Mouse (Mus musculus): ENCODE data around the gene Bsg. TPM values are rescaled to one million over a fixed set of nuclear protein-coding genes. Genes with fewer than 3 reads are reported as not detected.

Gene Bsg
- polyA plus RNA-seq, 1 experiment from 2014 or later, result 992 TPM

GRCm38 (mm10) chr10:79723692-79724091 lies 19.4 kb downstream of the Bsg start:
- H3K9ac ChIP-seq (ENCODE audit: low read depth, low read length), result no peak overlapping the region
- no peak for DNase-seq (ENCODE audit: low spot score)
- H3K9me3 ChIP-seq (ENCODE audit: control insufficient read depth, low read length), result no peaks in the 10 kb centered on the region
- H3K36me3 ChIP-seq (ENCODE audit: control insufficient read depth, insufficient read depth, low read length), result no peaks in the 10 kb centered on the region
- no peak for ATAC-seq (replicated peaks; ENCODE audit: low FRiP score)
- H3K4me2 ChIP-seq, result no peak overlapping the region
- no peak overlapping the region for H3K4me3 ChIP-seq (ENCODE audit: low read depth, low read length)
- peaks cover 11% of the 10 kb centered on the region; the same call in 1 of the 2 replicates for H3K27me3 ChIP-seq (replicated peaks; ENCODE audit: control insufficient read depth, insufficient read depth, low read length)
- WGBS, result 75% methylated on average over 7 of the region's 7 CpGs
- H3K27ac ChIP-seq (ENCODE audit: low read depth, low read length), result no peak overlapping the region
- H3K4me1 ChIP-seq (replicated peaks; ENCODE audit: control insufficient read depth, insufficient read depth, low read length), result no peaks in the 10 kb centered on the region

DNA sequence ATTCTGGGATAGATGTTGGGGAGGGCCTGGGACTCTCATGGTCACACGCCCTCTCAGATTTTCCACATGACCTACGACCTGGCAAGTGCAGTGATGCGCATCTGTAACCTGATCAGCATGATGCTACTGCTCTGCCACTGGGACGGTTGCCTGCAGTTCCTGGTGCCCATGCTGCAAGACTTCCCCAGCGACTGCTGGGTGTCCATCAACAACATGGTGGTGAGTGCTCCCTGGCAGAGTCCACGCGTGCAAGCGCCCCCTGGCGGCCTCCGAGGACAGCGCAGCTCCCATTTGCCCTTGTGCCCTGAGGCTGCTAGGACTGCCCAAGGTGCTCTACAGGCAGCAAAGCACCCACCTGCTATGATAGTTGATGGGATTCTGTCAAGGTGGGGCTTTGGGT lies 21.8 kb downstream of the Bsg start:
- no peaks in the 10 kb centered on the region for H3K4me1 ChIP-seq (replicated peaks; ENCODE audit: control insufficient read depth, insufficient read depth, low read length)
- no peak overlapping the region for H3K9ac ChIP-seq (ENCODE audit: low read depth, low read length)
- H3K4me2 ChIP-seq, result no peak overlapping the region
- no peak overlapping the region for H3K27ac ChIP-seq (ENCODE audit: low read depth, low read length)
- 37% methylated on average over 11 of the region's 11 CpGs for WGBS
- ATAC-seq (replicated peaks; ENCODE audit: low FRiP score) (peak; percentile 50), DNase-seq (ENCODE audit: low spot score) (no peak)
- H3K4me3 ChIP-seq (ENCODE audit: low read depth, low read length), result no peak overlapping the region
- H3K9me3 ChIP-seq (ENCODE audit: control insufficient read depth, low read length), result no peaks in the 10 kb centered on the region
- H3K27me3 ChIP-seq (replicated peaks; ENCODE audit: control insufficient read depth, insufficient read depth, low read length), result no peaks in the 10 kb centered on the region
- H3K36me3 ChIP-seq (ENCODE audit: control insufficient read depth, insufficient read depth, low read length), result no peaks in the 10 kb centered on the region

DNA sequence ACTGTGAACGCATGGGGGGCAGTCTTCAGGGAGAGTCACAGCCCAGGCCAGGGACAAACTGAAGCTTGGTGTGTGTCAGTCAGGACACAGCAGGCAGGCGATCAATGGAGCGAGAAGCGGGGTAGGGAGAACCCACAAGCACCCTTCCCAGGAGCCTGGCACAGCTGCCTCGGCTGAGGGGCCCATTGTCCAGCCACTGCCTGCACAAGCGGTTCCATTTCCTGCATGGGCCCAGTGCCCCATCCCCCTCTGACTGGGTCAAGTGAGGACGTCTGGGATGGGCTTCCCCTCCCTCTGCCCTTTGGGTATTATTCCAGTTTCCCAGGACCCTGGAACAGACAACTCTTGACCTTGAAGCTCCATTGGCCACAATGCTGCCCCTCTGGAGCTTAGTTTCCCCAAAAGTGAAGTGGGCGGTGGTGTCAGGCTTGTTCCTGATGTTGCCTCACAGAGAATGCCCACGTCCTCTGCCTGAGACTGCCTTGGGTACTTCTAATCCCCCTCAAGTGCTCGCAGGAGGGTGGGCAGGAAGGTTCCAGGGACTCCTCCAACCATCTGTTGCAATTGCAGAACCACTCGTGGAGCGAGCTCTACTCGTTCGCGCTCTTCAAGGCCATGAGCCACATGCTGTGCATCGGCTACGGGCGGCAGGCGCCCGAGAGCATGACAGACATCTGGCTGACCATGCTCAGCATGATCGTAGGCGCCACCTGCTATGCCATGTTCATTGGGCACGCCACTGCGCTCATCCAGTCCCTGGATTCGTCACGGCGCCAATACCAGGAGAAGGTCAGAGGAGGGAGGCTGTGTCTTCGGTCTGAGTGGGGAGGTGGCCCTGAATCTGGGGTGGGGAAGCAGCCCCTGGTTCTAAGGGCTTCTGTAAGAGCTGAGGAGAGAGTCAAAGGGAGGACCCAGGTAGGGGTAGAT lies 24.3 kb downstream of the Bsg start:
- no peaks in the 10 kb centered on the region for H3K4me1 ChIP-seq (replicated peaks; ENCODE audit: control insufficient read depth, insufficient read depth, low read length)
- H3K27me3 ChIP-seq (replicated peaks; ENCODE audit: control insufficient read depth, insufficient read depth, low read length), result no peaks in the 10 kb centered on the region
- no peaks in the 10 kb centered on the region for H3K9me3 ChIP-seq (ENCODE audit: control insufficient read depth, low read length)
- 63% methylated on average over 28 of the region's 28 CpGs for WGBS
- no peak overlapping the region for H3K27ac ChIP-seq (ENCODE audit: low read depth, low read length)
- H3K4me3 ChIP-seq (ENCODE audit: low read depth, low read length), result no peak overlapping the region
- H3K4me2 ChIP-seq, result no peak overlapping the region
- peaks cover 3% of the 10 kb centered on the region; the same call in 1 of the 2 replicates for H3K36me3 ChIP-seq (ENCODE audit: control insufficient read depth, insufficient read depth, low read length)
- no peak overlapping the region for H3K9ac ChIP-seq (ENCODE audit: low read depth, low read length)
- DNase-seq (ENCODE audit: low spot score), result no peak
- ATAC-seq (replicated peaks; ENCODE audit: low FRiP score), result no peak

GRCm38 (mm10) chr10:79729357-79729965 lies 25.2 kb downstream of the Bsg start:
- Histone ChIP-seq H3K27me3 (replicated peaks; ENCODE audit: control insufficient read depth, insufficient read depth, low read length) (no peaks in the 10 kb centered on the region), H3K9me3 (ENCODE audit: control insufficient read depth, low read length) (no peaks in the 10 kb centered on the region), H3K4me3 (ENCODE audit: low read depth, low read length) (no peak overlapping the region), H3K4me2 (no peak overlapping the region), H3K36me3 (ENCODE audit: control insufficient read depth, insufficient read depth, low read length) (peaks cover 6% of the 10 kb centered on the region; the same call in 1 of the 2 replicates), H3K9ac (ENCODE audit: low read depth, low read length) (no peak overlapping the region), H3K27ac (ENCODE audit: low read depth, low read length) (no peak overlapping the region), H3K4me1 (replicated peaks; ENCODE audit: control insufficient read depth, insufficient read depth, low read length) (no peaks in the 10 kb centered on the region)
- DNase-seq (ENCODE audit: low spot score), result no peak
- WGBS, result 77% methylated on average over 13 of the region's 13 CpGs
- no peak for ATAC-seq (replicated peaks; ENCODE audit: low FRiP score)

DNA sequence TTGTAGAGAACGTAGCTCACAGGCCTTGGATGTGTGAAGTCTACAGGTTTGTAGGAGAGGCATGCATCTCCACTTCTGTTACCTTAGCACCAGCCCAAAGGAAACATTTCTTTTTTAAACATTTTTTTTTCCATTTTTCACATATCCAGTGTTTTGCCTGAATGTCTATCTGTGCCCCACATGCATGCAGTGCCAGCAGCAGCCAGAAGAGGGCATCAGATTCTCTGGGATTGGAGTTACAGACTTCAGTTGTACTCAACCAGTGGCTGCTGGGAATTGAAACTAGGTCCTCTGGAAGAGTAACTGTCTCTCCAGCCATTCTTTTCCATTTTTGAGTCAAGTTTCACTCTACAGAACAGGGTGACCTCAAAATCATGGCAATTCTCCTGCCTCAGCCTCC lies 28.2 kb downstream of the Bsg start:
- no peaks in the 10 kb centered on the region for H3K9me3 ChIP-seq (ENCODE audit: control insufficient read depth, low read length)
- 0 out of 2 replicates have a peak, but pooled peaks cover 4% of the 10 kb centered on the region for H3K27me3 ChIP-seq (replicated peaks; ENCODE audit: control insufficient read depth, insufficient read depth, low read length)
- peaks cover 33% of the 10 kb centered on the region for H3K36me3 ChIP-seq (ENCODE audit: control insufficient read depth, insufficient read depth, low read length)
- H3K4me3 ChIP-seq (ENCODE audit: low read depth, low read length), result no peak overlapping the region
- no peak for DNase-seq (ENCODE audit: low spot score)
- H3K9ac ChIP-seq (ENCODE audit: low read depth, low read length), result no peak overlapping the region
- 100% methylated on average over 1 of the region's 1 CpGs for WGBS
- H3K27ac ChIP-seq (ENCODE audit: low read depth, low read length), result no peak overlapping the region
- no peaks in the 10 kb centered on the region for H3K4me1 ChIP-seq (replicated peaks; ENCODE audit: control insufficient read depth, insufficient read depth, low read length)
- no peak overlapping the region for H3K4me2 ChIP-seq
- ATAC-seq (replicated peaks; ENCODE audit: low FRiP score), result no peak

DNA sequence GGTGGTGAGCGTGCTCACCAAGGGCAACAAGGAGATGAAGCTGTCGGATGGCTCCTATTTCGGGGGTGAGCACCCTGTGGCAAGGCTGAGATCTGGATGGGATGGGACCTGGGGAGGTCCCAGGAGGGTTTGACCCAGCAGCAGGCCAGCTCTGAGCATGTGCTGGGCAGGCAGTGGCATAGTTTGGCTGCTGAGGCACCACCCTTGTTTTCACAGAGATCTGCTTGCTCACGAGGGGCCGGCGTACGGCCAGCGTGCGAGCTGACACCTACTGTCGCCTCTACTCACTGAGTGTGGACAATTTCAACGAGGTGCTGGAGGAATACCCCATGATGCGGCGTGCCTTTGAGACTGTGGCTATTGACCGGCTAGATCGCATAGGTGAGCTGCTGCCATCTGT lies 29.6 kb downstream of the Bsg start:
- Histone ChIP-seq H3K4me3 (ENCODE audit: low read depth, low read length) (no peak overlapping the region), H3K4me2 (no peak overlapping the region), H3K36me3 (ENCODE audit: control insufficient read depth, insufficient read depth, low read length) (peaks cover 47% of the 10 kb centered on the region), H3K4me1 (replicated peaks; ENCODE audit: control insufficient read depth, insufficient read depth, low read length) (no peaks in the 10 kb centered on the region), H3K9me3 (ENCODE audit: control insufficient read depth, low read length) (peaks cover 6% of the 10 kb centered on the region; the same call in 1 of the 2 replicates), H3K27me3 (replicated peaks; ENCODE audit: control insufficient read depth, insufficient read depth, low read length) (0 out of 2 replicates have a peak, but pooled peaks cover 4% of the 10 kb centered on the region), H3K27ac (ENCODE audit: low read depth, low read length) (no peak overlapping the region), H3K9ac (ENCODE audit: low read depth, low read length) (no peak overlapping the region)
- no peak for ATAC-seq (replicated peaks; ENCODE audit: low FRiP score)
- no peak for DNase-seq (ENCODE audit: low spot score)
- 91% methylated on average over 15 of the region's 15 CpGs for WGBS

DNA sequence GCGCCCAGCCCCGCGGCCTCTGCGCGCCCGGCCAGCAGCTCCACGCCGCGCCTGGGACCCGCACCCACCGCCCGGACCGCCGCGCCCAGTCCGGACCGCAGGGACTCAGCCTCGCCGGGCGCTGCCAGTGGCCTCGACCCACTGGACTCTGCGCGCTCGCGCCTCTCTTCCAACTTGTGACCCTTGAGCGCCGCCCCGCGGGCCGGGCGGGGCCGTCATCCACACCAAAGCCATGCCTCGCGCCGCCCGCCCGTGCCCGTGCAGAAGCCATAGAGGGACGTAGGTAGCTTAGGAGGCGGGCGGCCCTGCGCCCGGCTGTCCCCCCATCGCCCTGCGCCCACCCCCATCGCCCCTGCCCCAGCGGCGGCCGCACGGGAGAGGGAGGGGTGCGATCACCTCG lies 31.1 kb downstream of the Bsg start:
- DNase-seq (ENCODE audit: low spot score) (no peak), ATAC-seq (replicated peaks; ENCODE audit: low FRiP score) (no peak)
- Histone ChIP-seq H3K36me3 (ENCODE audit: control insufficient read depth, insufficient read depth, low read length) (peaks cover 62% of the 10 kb centered on the region), H3K9ac (ENCODE audit: low read depth, low read length) (no peak overlapping the region), H3K4me2 (peak overlapping the region; percentile 16), H3K4me3 (ENCODE audit: low read depth, low read length) (0 out of 2 replicates have a peak overlapping the region, but pooled peaks have one; percentile 19), H3K4me1 (replicated peaks; ENCODE audit: control insufficient read depth, insufficient read depth, low read length) (no peaks in the 10 kb centered on the region), H3K27me3 (replicated peaks; ENCODE audit: control insufficient read depth, insufficient read depth, low read length) (0 out of 2 replicates have a peak, but pooled peaks cover 4% of the 10 kb centered on the region), H3K9me3 (ENCODE audit: control insufficient read depth, low read length) (peaks cover 11% of the 10 kb centered on the region; the same call in 1 of the 2 replicates), H3K27ac (ENCODE audit: low read depth, low read length) (no peak overlapping the region)
- 44% methylated on average over 52 of the region's 52 CpGs for WGBS

DNA sequence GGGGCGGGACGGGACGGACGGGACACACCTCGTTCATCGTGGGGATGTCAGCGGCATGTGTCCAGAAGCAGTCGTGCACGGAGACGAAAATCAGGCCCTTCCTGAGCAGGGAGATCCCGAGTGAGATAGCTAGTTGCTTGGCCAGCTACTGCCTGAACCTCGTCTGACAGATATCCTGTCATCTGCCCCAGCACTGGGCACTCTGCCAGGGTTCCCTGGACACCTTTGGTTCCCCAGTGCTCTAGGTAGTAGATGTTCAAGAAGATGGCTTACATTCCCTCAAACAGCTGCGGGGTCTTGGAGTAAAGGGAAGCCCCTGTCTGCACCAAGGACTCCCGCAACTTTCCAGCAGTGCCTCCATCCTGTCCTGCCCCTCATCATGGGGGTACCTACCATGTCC lies 32.4 kb downstream of the Bsg start:
- H3K4me1 ChIP-seq (replicated peaks; ENCODE audit: control insufficient read depth, insufficient read depth, low read length), result no peaks in the 10 kb centered on the region
- H3K27me3 ChIP-seq (replicated peaks; ENCODE audit: control insufficient read depth, insufficient read depth, low read length), result 0 out of 2 replicates have a peak, but pooled peaks cover 4% of the 10 kb centered on the region
- peaks cover 75% of the 10 kb centered on the region for H3K36me3 ChIP-seq (ENCODE audit: control insufficient read depth, insufficient read depth, low read length)
- H3K27ac ChIP-seq (ENCODE audit: low read depth, low read length), result no peak overlapping the region
- no peak overlapping the region for H3K9ac ChIP-seq (ENCODE audit: low read depth, low read length)
- no peak overlapping the region for H3K4me2 ChIP-seq
- peaks cover 11% of the 10 kb centered on the region; the same call in 1 of the 2 replicates for H3K9me3 ChIP-seq (ENCODE audit: control insufficient read depth, low read length)
- no peak overlapping the region for H3K4me3 ChIP-seq (ENCODE audit: low read depth, low read length)
- DNase-seq (ENCODE audit: low spot score), result no peak
- no peak for ATAC-seq (replicated peaks; ENCODE audit: low FRiP score)
- 82% methylated on average over 14 of the region's 14 CpGs for WGBS

Data from liver, embryonic 11.5 days (tissue).